Mouse (Mus musculus) activated CD4-positive, CD25-positive, alpha-beta regulatory T cell (primary cell): ENCODE results near the gene Lypd6b. TPM values are rescaled to one million over a fixed set of nuclear protein-coding genes. Genes with fewer than 3 reads are reported as not detected.

Experiments
- polyA plus RNA-seq, 2 experiments: library from polyadenylated mRNA; unstranded; fragments of 100-300 nt; shearing (Covaris generic); gene quantifications; one replicate each; pipeline ENCODE4 v1.2.1; 2017

Gene Lypd6b
- polyA plus RNA-seq: 1 to 10 TPM in 1 of 2 experiments, under 1 TPM in 1; 0.27 to 2.6 TPM

GRCm38 (mm10) chr2:49787376-49788050, at the start of gene Lypd6b:
TSS of gene Lypd6b (plus strand) at chr2:49787688.

Other genes starting within 250 kb of the Lypd6b start
- gene Kif5c, start 168.4 kb upstream of the Lypd6b start, polyA plus RNA-seq: 1 to 10 TPM; 1.4 to 3.7 TPM